Mouse (Mus musculus) urinary bladder, postnatal 0 days (tissue): ENCODE results near the gene 5830473C10Rik. TPM values are rescaled to one million over a fixed set of nuclear protein-coding genes. Genes with fewer than 3 reads are reported as not detected.

ENCODE experiments used
- polyA plus RNA-seq: library from polyadenylated mRNA; unstranded; fragments of >200 nt; fragmentation: Nextera tagmentation; extraction: Ambion mirVana; gene quantifications from 2 replicates; pipeline ENCODE4 v1.2.1, GENCODE M21; 2015

5830473C10Rik gene
- not detected in 2 replicates for polyA plus RNA-seq

DNA sequence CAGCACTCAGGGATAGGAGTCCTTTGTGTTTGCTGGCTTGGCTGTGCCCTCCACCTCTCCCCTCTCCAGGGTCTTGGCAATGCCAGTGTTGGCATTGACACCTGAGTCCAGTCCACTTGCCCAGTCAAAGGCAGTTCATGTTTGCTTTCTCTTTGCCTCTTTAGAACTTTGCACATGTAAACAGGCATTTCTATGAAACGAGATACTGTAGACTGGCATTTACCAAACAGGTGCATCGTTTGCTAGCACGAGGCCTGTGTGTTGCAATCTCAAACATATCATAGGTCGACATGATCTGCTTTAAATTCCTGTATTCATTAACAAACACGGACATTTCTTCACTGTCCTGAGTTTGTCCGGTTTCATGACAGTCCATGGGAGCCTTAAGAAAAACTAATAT, at the start of gene 5830473C10Rik:
Gene 5830473C10Rik, plus strand, starts transcription at position 365 of the 400 bp plus-strand sequence.

DNA sequence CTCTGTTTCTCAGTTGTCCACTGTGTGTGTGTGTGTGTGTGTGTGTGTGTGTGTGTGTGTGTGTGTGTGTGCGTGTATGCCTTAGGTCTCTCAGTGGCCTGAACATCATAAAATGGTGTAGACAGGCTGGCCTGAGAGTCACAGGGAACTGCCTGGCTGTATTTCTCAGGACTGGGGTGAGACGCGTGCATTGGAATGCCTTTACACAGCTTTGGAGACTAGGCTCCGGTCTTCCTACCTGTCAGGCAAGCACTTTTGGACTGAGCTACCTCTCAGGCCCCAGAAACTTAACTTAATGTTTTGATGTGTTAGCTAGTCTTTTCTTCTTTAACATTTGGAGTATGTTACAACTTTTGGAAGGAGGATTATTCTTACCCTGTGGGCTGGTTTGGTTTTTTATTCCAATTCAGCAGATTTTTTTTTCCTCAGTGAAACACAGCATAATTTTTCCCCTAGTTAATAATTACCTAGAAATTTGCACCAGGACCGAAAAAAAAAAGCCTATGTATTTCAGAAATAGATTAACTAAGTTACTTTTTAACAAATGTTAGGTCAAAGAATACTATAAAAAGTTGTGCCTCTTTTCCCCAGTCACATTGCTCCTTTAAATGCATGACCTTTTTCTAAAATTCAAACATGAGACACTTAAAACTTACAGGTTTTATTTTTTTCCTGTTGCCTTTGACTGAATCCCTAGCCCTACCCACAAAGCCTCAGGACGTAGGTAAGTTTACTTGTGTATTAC, 42.4 kb upstream of the 5830473C10Rik start, which contains the start of gene Afm:
Gene Afm, plus strand, starts transcription at position 577 of the 745 bp plus-strand sequence.

DNA sequence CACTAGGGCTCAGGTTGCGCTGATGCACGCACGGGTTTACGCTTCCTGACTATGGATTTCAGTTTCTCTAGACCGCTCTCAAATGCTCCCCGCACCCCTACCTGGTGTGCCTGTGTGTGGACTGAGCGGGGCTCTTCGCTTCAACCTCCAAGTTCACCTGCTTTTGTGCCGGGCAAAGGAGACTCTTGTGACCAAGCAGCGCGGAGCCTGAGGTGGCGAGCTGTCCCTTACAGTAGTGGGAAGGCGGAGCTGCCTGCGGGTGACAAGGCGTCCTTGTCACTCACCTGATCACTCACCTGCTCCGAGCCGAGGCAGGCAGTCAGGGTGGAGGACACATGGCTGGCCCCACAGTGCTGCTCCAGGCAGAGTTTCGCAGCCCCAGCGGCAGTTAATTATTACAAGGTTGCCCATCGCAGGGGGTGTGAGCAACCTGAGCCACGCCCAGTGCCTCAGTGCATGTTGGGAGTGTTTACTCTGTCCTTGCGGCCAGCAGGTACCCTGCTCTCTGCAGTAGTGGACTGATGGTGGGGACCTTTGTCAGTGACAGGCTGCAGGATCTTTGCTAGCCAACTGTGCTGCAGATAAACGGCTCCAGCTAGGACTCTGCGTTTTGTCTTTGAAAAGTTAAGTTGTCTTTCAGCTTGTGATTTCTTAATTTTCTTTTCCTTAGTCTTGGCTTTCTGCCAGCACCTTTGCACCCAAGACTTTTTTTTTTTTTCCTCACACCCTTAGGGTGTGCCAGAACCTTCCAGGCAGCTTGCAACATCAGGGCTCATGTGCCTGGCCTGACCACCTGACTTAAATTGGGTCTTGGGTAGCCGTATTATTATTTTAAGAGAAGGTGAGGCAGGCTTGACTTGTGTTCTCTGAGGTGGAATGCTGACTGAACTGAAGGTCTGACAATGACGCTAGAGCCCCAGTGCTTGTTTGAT, 79.6 kb downstream of the 5830473C10Rik start, which contains the start of gene Rassf6:
Gene Rassf6, minus strand, starts transcription at position 372 of the 932 bp plus-strand sequence.

Other genes with a start within 250 kb of the 5830473C10Rik start
- gene Ankrd17, start 194.5 kb upstream of the 5830473C10Rik start, polyA plus RNA-seq, result 11.5 and 13.7 TPM in 2 replicates
- 2.3 and 3.8 TPM in 2 replicates for gene Gm9958, start 193.9 kb upstream of the 5830473C10Rik start, polyA plus RNA-seq
- gene Alb, start 100.2 kb upstream of the 5830473C10Rik start, polyA plus RNA-seq, result 4.2 and 17.9 TPM in 2 replicates
- 2.2 and 11.1 TPM in 2 replicates for gene Afp, start 70.4 kb upstream of the 5830473C10Rik start, polyA plus RNA-seq
- gene Afm, start 42.2 kb upstream of the 5830473C10Rik start, polyA plus RNA-seq, result not detected in 2 replicates
- 21.7 and 24.5 TPM in 2 replicates for gene Rassf6, start 79.5 kb downstream of the 5830473C10Rik start, polyA plus RNA-seq
- 0.59 and 1.2 TPM in 2 replicates for gene Cxcl5, start 198.3 kb downstream of the 5830473C10Rik start, polyA plus RNA-seq
- gene Ppbp, start 207.4 kb downstream of the 5830473C10Rik start, polyA plus RNA-seq, result 9.1 and 9.8 TPM in 2 replicates
- gene Pf4, start 211.3 kb downstream of the 5830473C10Rik start, polyA plus RNA-seq, result 371 and 501 TPM in 2 replicates
- 0.72 and 4.7 TPM in 2 replicates for gene Cxcl3, start 225.0 kb downstream of the 5830473C10Rik start, polyA plus RNA-seq
- gene Cxcl15, start 233.4 kb downstream of the 5830473C10Rik start, polyA plus RNA-seq, result 0.10 and 0.50 TPM in 2 replicates